Mouse (Mus musculus) myocyte (in vitro differentiated cells): Measurements from ENCODE around the gene Fam163a. TPM values are rescaled to one million over a fixed set of nuclear protein-coding genes. Genes with fewer than 3 reads are reported as not detected.
A peak's percentile ranks its signal among the peaks of the same experiment; 100 is the strongest.

Experiments used
- H3K27me3 ChIP-seq: one replicate; pipeline ENCODE4 v1.6.1; 2011; ENCODE audit not compliant: control insufficient read depth, insufficient read depth, insufficient read length
- H3K36me3 ChIP-seq: one replicate; pipeline ENCODE4 v1.6.1; 2011; ENCODE audit not compliant: control insufficient read depth, insufficient read depth
- H3K4me2 ChIP-seq: one replicate; pipeline ENCODE4 v1.6.1; 2011; ENCODE audit warnings: low read depth, control low read depth
- H3K4me3 ChIP-seq: one replicate; pipeline ENCODE4 v1.5.1; 2011; ENCODE audit warnings: mild to moderate bottlenecking, control low read depth, moderate library complexity
- H3K79me2 ChIP-seq: one replicate; pipeline ENCODE4 v1.6.1; 2011; ENCODE audit not compliant: control insufficient read depth, insufficient read depth
- H3ac ChIP-seq: one replicate; pipeline ENCODE4 v1.6.1; 2011; ENCODE audit not compliant: control insufficient read depth, insufficient read length
- CEBPB ChIP-seq: IDR thresholded peaks from 2 replicates; pipeline ENCODE4 v1.6.1; 2011; ENCODE audit warnings: mild to moderate bottlenecking, moderate library complexity; ENCODE audit not compliant: poor library complexity, insufficient read depth, severe bottlenecking
- E2F4 ChIP-seq: IDR thresholded peaks from one replicate; pipeline ENCODE4 v1.6.1; 2011; ENCODE audit warnings: mild to moderate bottlenecking, control low read depth, moderate library complexity; ENCODE audit not compliant: insufficient read depth
- MAX ChIP-seq: IDR thresholded peaks from one replicate; pipeline ENCODE4 v1.6.1; 2011; ENCODE audit warnings: low read depth, mild to moderate bottlenecking, control low read depth
- MYOD1 ChIP-seq, 3 experiments: IDR thresholded peaks; one replicate each; pipeline ENCODE4 v1.6.1; 2011; ENCODE audit warnings: control low read depth in 2 of 3, low read depth in 2 of 3, mild to moderate bottlenecking in 2 of 3, moderate library complexity in 1 of 3; ENCODE audit not compliant: insufficient read length in 2 of 3, control insufficient read depth in 1 of 3
- MYOG ChIP-seq, 3 experiments: IDR thresholded peaks; one replicate each; pipeline ENCODE4 v1.6.1; 2011; ENCODE audit warnings: control low read depth in 2 of 3, low read depth in 2 of 3, mild to moderate bottlenecking in 2 of 3; ENCODE audit not compliant: insufficient read length in 2 of 3, control insufficient read depth in 1 of 3, insufficient read depth in 1 of 3
- POLR2A ChIP-seq: IDR thresholded peaks from one replicate; pipeline ENCODE4 v1.6.1; 2011; ENCODE audit warnings: low read depth, mild to moderate bottlenecking, control low read depth, moderate library complexity; ENCODE audit not compliant: insufficient read length
- POLR2AphosphoS2 ChIP-seq: IDR thresholded peaks from one replicate; pipeline ENCODE4 v1.6.1; 2011; ENCODE audit warnings: low read depth, control low read depth; ENCODE audit not compliant: insufficient read length
- REST ChIP-seq: IDR thresholded peaks from one replicate; pipeline ENCODE4 v1.6.1; 2011; ENCODE audit warnings: mild to moderate bottlenecking, control low read depth, moderate library complexity; ENCODE audit not compliant: insufficient read depth, insufficient read length
- SRF ChIP-seq: IDR thresholded peaks from one replicate; pipeline ENCODE4 v1.6.1; 2011; ENCODE audit warnings: low read depth; ENCODE audit not compliant: control insufficient read depth, insufficient read length
- TCF12 ChIP-seq: IDR thresholded peaks from one replicate; pipeline ENCODE4 v1.6.1; 2011; ENCODE audit warnings: mild to moderate bottlenecking, control low read depth; ENCODE audit not compliant: poor library complexity, insufficient read depth, severe bottlenecking
- TCF3 ChIP-seq: IDR thresholded peaks from one replicate; pipeline ENCODE4 v1.6.1; 2011; ENCODE audit warnings: low read depth, control low read depth; ENCODE audit not compliant: insufficient read length
- USF1 ChIP-seq: IDR thresholded peaks from one replicate; pipeline ENCODE4 v1.6.1; 2011; ENCODE audit warnings: low read depth, mild to moderate bottlenecking, control low read depth, moderate library complexity
- polyA plus RNA-seq: library from polyadenylated mRNA; unstranded; fragments of >200 nt; fragmentation: generic; extraction: Trizol; gene quantifications from one replicate; pipeline ENCODE4 v1.2.1, GENCODE M21; 2012; ENCODE audit warnings: missing spikeins

Gene Fam163a
- polyA plus RNA-seq, 1 experiment = not detected

DNA sequence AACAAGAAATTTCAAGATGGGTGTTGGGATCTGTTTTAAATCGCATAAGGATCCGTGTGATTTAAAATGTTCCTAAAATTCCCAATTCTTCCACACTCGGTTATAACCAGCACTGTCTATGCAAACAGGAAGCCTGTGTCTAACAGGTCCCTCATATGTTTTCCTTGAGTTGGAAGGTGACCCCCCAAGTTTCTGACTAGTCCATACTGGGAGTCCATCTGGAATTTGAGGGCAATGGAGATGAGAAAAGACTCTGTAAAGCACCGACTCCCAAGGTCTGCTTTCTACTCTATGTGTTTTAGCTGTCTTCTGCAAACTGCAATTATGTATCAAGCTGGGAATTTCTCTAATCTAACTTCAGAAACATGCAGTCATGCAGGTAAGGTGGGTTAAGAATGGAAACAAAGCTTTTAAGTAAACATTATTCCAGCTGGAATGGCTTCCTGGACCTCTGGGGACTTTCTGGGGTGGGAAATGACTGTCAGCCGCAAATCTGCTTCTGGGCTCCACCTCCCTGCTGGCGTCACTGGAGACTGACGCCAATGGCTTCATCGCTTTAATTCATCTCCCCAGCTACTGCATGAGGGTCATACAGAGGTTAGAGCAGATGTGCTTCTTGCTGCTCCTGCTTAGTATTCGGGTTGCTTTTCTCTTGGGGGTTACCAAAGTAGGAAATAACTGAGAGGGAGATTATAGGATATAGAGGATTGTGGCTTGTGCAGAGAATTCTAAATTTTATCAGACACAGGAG is 25.7 kb upstream of the Fam163a start:
- TF ChIP-seq MAX = no peak
- Histone ChIP-seq H3ac (no peak overlapping the region), H3K4me3 (no peak overlapping the region), H3K27me3 (no peaks in the 10 kb centered on the region), H3K79me2 (no peaks in the 10 kb centered on the region), H3K36me3 (no peaks in the 10 kb centered on the region), H3K4me2 (peak overlapping the region; percentile 45)

DNA sequence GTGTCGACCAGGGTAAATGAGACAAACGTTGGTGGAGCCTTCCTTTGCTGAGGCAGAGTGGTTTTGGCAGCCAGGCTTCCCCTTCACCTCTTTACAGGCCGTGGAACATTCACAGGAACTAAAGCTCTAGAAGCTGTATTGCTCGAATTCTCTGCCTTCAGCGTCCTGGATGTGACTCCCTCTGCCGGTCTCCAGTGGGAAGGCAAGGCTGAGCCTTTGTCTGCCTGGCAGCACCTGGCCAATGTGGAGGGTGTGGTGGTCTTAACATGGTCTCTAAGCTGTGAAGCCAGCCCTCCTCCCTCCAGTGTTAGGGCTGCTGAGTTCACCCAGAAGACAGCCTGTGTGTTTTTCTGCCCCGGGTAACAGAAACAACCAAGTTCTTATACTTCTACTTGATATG is 24.6 kb upstream of the Fam163a start:
- no peaks in the 10 kb centered on the region for H3K36me3 ChIP-seq
- H3K4me3 ChIP-seq = no peak overlapping the region
- TF ChIP-seq TCF3 = no peak
- H3K4me2 ChIP-seq = no peak overlapping the region
- no peaks in the 10 kb centered on the region for H3K79me2 ChIP-seq
- no peak overlapping the region for H3ac ChIP-seq
- H3K27me3 ChIP-seq = no peaks in the 10 kb centered on the region

DNA sequence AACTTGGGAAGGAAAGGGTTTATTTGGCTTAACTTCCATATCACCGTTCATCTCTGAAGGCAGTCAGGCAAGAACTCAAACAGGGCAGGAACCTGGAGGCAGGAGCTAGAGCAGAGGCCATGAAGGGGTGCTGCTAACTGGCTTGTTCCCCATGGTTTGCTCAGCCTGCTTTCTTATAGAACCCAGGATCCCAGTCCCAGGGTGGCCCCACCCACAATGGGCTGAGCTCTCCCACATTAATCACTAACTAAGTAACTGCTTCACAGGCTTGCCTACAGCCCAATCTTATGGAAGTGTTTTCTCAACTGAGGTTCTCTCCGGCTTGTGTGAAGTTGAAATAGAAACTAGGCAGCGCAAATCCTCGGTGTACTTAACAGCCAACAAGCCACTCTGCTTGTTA is 23.9 kb upstream of the Fam163a start:
- Histone ChIP-seq H3K4me2 (no peak overlapping the region), H3K4me3 (no peak overlapping the region), H3K79me2 (no peaks in the 10 kb centered on the region), H3K36me3 (no peaks in the 10 kb centered on the region), H3K27me3 (no peaks in the 10 kb centered on the region), H3ac (no peak overlapping the region)
- TF ChIP-seq POLR2AphosphoS2 = no peak
- no peak for TF ChIP-seq MAX
- TF ChIP-seq E2F4 = no peak
- no peak for TF ChIP-seq SRF
- TF ChIP-seq USF1 = no peak
- no peak for TF ChIP-seq POLR2A
- TF ChIP-seq MYOG (IDR thresholded peaks at IDR 0.05; ENCODE audit: control insufficient read depth in 1 of 3, insufficient read depth in 1 of 3, insufficient read length in 2 of 3, low read depth in 2 of 3) = no peak
- TF ChIP-seq MYOD1 (IDR thresholded peaks at IDR 0.05; ENCODE audit: control insufficient read depth in 1 of 3, insufficient read length in 2 of 3, low read depth in 2 of 3) = no peak
- TF ChIP-seq TCF3 = no peak
- no peak for TF ChIP-seq CEBPB
- no peak for TF ChIP-seq TCF12
- no peak for TF ChIP-seq REST

DNA sequence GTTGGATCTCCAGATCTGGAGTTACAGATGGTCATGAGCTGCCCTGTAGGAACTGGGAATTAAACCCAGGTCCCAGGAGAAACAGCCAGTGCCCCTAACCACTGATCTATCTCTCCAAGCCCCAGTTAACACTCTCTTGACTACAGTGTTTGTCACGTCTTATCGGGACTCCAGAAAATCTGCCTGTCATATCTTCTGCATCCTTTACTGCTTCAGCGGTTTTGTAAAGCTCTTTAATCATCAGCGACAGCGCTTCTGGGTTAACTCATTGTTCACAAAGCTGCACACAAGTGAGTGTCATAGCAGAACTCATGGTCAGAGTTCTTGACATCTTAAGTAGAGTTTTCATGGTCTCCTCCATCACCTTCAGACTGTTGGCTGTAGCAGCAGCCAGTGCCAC is 22.1 kb upstream of the Fam163a start:
- no peak overlapping the region for H3K4me3 ChIP-seq
- H3K36me3 ChIP-seq = no peaks in the 10 kb centered on the region
- no peak for TF ChIP-seq MAX
- TF ChIP-seq SRF = no peak
- TF ChIP-seq TCF3 = no peak
- TF ChIP-seq TCF12 = no peak
- no peak for TF ChIP-seq MYOD1 (IDR thresholded peaks at IDR 0.05; ENCODE audit: control insufficient read depth in 1 of 3, insufficient read length in 2 of 3, low read depth in 2 of 3)
- TF ChIP-seq CEBPB = no peak
- TF ChIP-seq REST = no peak
- no peak for TF ChIP-seq POLR2A
- TF ChIP-seq POLR2AphosphoS2 = no peak
- no peak for TF ChIP-seq USF1
- H3K4me2 ChIP-seq = no peak overlapping the region
- H3K79me2 ChIP-seq = no peaks in the 10 kb centered on the region
- H3K27me3 ChIP-seq = no peaks in the 10 kb centered on the region
- H3ac ChIP-seq = no peak overlapping the region

DNA sequence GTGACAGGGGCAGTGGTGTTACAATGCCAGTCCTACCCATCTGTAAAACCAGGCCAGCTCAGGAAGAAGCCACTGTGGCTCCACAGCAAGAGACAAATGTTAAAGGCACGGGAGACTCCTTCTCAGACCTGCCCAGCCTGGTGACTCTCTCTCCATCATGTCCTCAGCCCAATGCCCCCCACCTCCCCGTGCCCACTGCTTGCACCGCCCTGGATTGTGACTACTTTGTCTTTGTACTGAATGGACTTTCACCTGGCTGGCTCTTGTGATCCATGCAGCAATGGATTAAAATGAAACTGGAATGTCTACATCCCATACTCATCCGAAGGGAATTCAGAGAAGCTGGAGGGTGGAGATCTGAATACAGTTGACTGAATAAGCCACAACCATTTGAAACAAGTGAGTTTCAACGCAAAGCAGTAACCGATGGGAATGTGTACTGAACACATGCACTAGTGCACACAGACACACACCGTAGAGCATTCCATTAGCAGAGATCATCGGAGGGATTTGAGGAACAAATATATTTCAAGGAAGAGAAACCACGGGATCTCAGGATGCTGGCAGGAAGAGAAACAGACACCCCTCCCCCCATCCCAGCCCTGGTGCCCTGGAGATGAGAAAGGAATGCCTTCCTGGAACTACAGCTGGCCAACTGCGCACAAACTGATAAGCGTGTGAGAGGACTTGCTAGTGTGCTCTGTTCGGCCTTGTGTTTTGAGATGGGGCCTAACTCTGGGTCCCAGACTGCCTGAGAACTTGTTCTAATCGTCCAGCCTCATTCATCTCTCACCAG is 17.6 kb upstream of the Fam163a start:
- Histone ChIP-seq H3ac (no peak overlapping the region), H3K4me3 (no peak overlapping the region), H3K4me2 (peak overlapping the region; percentile 30), H3K27me3 (no peaks in the 10 kb centered on the region), H3K36me3 (no peaks in the 10 kb centered on the region), H3K79me2 (no peaks in the 10 kb centered on the region)
- TF ChIP-seq TCF12 (no peak), MAX (no peak), TCF3 (no peak), USF1 (no peak), SRF (no peak), POLR2A (no peak), E2F4 (no peak), CEBPB (no peak), REST (no peak), POLR2AphosphoS2 (no peak), MYOG (IDR thresholded peaks at IDR 0.05; ENCODE audit: control insufficient read depth in 1 of 3, insufficient read depth in 1 of 3, insufficient read length in 2 of 3, low read depth in 2 of 3) (peak in 1 of 3 experiments; percentile 64), MYOD1 (IDR thresholded peaks at IDR 0.05; ENCODE audit: control insufficient read depth in 1 of 3, insufficient read length in 2 of 3, low read depth in 2 of 3) (peak in 1 of 3 experiments; percentile 34)
